Mouse (Mus musculus): ENCODE results near the gene Tspan33. TPM values are rescaled to one million over a fixed set of nuclear protein-coding genes. Genes with fewer than 3 reads are reported as not detected.

The Tspan33 gene
- polyA plus RNA-seq, 1 experiment from 2014 or later: 184 TPM

DNA sequence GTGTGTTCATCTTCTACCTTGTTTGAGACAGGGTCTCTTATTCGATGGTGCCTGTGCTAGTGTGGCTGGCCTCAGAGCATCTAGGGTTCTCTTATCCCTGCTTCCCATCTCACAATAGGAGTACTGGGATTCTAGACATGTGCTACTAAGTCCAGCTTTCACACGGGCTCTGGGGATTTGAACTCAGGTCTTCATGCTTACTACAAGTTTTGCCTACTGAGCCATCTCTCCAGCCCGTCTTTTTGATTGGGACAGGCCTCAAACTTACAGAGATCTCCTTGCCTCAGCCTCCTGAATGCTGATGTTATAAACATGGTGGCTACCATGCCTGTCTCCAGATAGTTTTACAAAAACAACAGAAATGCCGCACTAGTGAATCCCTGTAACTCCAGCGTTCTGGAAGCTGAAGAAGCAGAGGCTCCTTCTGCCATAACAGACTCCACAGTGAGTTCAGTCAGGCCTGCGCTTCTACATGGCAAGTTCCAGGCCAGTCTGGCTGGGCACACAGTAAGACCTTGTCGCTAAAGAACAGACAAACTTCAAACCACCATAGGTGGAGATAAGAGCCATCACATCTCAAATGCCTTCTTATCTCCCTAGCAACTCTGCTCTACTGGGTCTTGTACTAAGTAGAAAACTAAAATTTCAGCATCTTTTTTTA lies 5.2 kb downstream of the Tspan33 start:
- Histone ChIP-seq H3K27me3 (no peaks in the 10 kb centered on the region), H3K36me3 (replicated peaks) (peaks cover 39% of the 10 kb centered on the region), H3K4me2 (peak overlapping the region; percentile 86), H3K4me1 (replicated peaks) (peaks cover 74% of the 10 kb centered on the region), H3K9me3 (replicated peaks) (no peaks in the 10 kb centered on the region), H3K9ac (peak overlapping the region; percentile 68), H3K4me3 (replicated peaks) (peak overlapping the region; percentile 96), H3K27ac (replicated peaks) (peak overlapping the region; percentile 96)
- ATAC-seq (ENCODE audit: insufficient read depth): peak; percentile 46
- 30% methylated on average over 7 of the region's 7 CpGs for WGBS (ENCODE audit: insufficient replicate concordance)

DNA sequence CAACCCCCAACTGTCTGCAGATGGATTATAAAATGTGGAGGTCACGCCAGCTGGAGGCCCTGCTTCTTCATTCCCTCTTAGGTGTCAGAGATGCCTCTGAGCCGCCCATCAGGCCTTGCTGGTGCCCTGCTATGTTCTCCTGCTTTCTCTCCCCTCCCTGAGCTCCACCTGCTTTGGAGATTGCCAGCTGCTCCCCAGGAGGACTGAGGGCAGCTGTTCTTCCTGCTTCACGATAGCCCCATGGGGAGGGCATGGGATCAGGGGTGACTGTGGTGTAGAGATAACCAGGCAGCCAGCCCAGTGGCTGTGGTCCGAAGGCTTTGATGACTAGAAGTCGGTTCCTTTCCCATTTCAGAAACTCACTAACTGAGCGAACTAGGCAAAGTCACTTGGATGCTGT lies 7.0 kb downstream of the Tspan33 start:
- 18% methylated on average over 6 of the region's 6 CpGs for WGBS (ENCODE audit: insufficient replicate concordance)
- peaks cover 57% of the 10 kb centered on the region for H3K36me3 ChIP-seq (replicated peaks)
- H3K9me3 ChIP-seq (replicated peaks): no peaks in the 10 kb centered on the region
- peaks cover 86% of the 10 kb centered on the region for H3K4me1 ChIP-seq (replicated peaks)
- peak; percentile 84 for ATAC-seq (ENCODE audit: insufficient read depth)
- peak overlapping the region; percentile 75 for H3K4me2 ChIP-seq
- peak overlapping the region; percentile 50 for H3K4me3 ChIP-seq (replicated peaks)
- H3K9ac ChIP-seq: peak overlapping the region; percentile 72
- H3K27me3 ChIP-seq: no peaks in the 10 kb centered on the region
- peak overlapping the region; percentile 99 for H3K27ac ChIP-seq (replicated peaks)

DNA sequence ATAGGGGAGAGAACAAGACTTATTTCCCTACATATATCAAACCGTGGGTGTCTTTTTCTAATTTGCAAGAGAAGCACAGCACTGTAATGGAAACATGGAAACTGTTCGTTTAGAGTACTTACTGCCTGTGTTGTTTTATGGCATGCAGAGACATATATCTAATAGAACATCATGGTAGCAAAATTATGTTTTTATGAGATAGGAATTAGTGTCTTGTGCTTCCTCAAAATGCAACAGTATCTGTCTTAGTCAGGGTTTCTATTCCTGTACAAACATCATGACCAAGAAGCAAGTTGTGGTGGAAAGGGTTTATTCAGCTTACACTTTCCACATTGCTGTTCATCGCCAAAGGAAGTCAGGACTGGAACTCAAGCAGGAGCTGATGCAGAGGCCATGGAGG lies 8.1 kb downstream of the Tspan33 start:
- Histone ChIP-seq H3K27ac (replicated peaks) (peak overlapping the region; percentile 99), H3K4me3 (replicated peaks) (peak overlapping the region; percentile 50), H3K27me3 (no peaks in the 10 kb centered on the region), H3K4me1 (replicated peaks) (peaks cover 90% of the 10 kb centered on the region), H3K9me3 (replicated peaks) (no peaks in the 10 kb centered on the region), H3K4me2 (peak overlapping the region; percentile 75), H3K36me3 (replicated peaks) (peaks cover 68% of the 10 kb centered on the region), H3K9ac (peak overlapping the region; percentile 72)
- no peak for ATAC-seq (ENCODE audit: insufficient read depth)
- WGBS (ENCODE audit: insufficient replicate concordance): 35% methylated on average over 3 of the region's 3 CpGs

DNA sequence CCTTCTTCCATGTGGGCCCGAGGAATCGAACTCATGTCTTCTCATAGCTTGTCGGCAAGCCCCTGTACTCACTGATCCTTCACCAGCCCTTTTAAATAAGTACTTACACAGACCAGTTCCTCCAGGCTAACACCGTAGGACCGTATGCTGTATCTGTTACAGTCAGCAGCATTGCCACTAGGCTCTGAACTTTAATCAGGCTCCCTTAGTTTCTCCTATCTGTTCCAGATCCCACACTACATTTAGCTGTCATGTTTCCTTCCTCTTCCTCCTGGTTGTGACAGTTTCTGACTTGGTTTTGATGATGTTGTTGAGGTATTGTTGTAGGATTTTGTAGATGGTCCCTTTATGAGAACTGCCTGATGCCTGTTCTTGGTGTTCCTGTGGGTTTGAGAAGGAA lies 10.1 kb downstream of the Tspan33 start:
- peak overlapping the region; percentile 0; the same call in 1 of the 2 replicates for H3K4me3 ChIP-seq (replicated peaks)
- H3K36me3 ChIP-seq (replicated peaks): peaks cover 75% of the 10 kb centered on the region
- peak overlapping the region; percentile 32 for H3K4me2 ChIP-seq
- H3K9ac ChIP-seq: 0 out of 2 replicates have a peak overlapping the region, but pooled peaks have one; percentile 12
- WGBS (ENCODE audit: insufficient replicate concordance): 40% methylated on average over 5 of the region's 5 CpGs
- peak overlapping the region; percentile 99 for H3K27ac ChIP-seq (replicated peaks)
- peaks cover 86% of the 10 kb centered on the region for H3K4me1 ChIP-seq (replicated peaks)
- H3K27me3 ChIP-seq: no peaks in the 10 kb centered on the region
- H3K9me3 ChIP-seq (replicated peaks): no peaks in the 10 kb centered on the region
- ATAC-seq (ENCODE audit: insufficient read depth): no peak

DNA sequence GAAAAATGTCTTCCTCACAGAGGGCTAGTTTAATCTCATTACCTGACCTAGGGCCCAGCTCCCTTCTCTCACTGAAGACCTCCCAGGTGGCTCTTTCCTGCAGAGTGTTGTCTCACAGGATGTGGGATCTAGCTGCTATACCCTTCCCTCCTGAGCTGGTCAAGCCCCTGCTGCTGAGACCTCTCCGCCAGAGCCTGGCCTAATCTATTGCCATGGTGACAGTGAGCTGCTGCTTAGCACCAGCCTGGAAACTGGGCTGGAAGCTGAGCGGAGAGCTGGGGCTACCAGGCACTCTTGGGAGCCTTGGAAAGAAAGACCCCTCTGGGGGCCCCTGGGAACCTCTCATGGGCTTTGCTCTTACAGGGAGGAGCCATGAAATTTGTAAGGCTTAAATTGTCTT lies 13.9 kb downstream of the Tspan33 start:
- Histone ChIP-seq H3K36me3 (replicated peaks) (peaks cover 97% of the 10 kb centered on the region), H3K4me3 (replicated peaks) (no peak overlapping the region), H3K27me3 (no peaks in the 10 kb centered on the region), H3K9ac (no peak overlapping the region), H3K4me2 (no peak overlapping the region), H3K4me1 (replicated peaks) (peaks cover 66% of the 10 kb centered on the region), H3K9me3 (replicated peaks) (no peaks in the 10 kb centered on the region), H3K27ac (replicated peaks) (no peak overlapping the region)
- 87% methylated on average over 2 of the region's 2 CpGs for WGBS (ENCODE audit: insufficient replicate concordance)
- ATAC-seq (ENCODE audit: insufficient read depth): no peak

DNA sequence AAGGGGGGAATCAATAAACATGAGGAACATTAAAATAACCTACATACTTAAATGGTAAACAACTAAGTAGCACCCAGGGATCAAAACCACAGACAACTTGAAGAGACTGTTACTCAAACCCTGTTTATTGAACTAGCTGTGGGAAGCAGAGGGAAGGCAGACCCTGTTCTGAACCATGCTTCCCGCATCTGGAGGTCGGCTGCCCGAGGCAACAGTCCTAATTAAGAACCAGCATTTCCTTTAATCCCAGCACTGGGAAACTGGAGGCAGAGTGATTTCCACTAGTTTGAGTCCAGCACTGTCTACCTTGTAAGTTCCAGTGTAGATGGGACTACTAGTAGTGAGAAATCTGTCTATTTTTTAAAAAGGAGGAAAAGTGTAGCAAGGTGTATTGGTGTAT lies 17.3 kb downstream of the Tspan33 start:
- 77% methylated on average over 3 of the region's 3 CpGs for WGBS (ENCODE audit: insufficient replicate concordance)
- H3K9ac ChIP-seq: no peak overlapping the region
- peaks cover 98% of the 10 kb centered on the region for H3K36me3 ChIP-seq (replicated peaks)
- H3K27ac ChIP-seq (replicated peaks): no peak overlapping the region
- H3K4me3 ChIP-seq (replicated peaks): no peak overlapping the region
- H3K4me2 ChIP-seq: no peak overlapping the region
- no peaks in the 10 kb centered on the region for H3K27me3 ChIP-seq
- ATAC-seq (ENCODE audit: insufficient read depth): no peak
- H3K4me1 ChIP-seq (replicated peaks): peaks cover 33% of the 10 kb centered on the region
- H3K9me3 ChIP-seq (replicated peaks): no peaks in the 10 kb centered on the region

DNA sequence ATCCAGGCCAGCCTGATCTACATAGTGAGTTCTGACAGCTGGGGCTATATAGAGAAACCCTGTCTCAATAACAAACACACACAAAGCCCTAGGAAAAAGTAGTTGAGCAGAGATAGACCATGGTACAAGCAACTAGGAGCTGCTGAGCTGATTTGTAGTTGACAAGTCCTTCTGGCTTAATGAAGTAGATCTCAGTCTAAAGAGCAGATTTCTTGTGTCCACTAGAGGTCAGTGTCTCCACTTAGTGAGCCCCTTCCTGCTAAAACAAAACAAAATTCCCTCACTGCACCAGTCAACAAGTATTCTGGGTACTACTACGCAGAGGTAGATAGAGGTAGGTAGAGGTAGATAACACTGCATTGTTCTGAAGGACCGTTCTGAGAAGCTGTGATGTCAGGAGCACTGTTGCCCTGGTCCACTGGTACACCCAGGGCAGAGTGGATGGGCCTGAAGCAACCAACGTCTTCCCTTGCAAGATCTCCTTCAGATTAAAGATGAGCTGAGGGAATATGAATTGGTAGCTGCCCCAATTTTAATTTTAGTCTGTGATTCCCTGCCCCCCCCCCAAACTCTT lies 18.1 kb downstream of the Tspan33 start:
- Histone ChIP-seq H3K27me3 (no peaks in the 10 kb centered on the region), H3K27ac (replicated peaks) (0 out of 2 replicates have a peak overlapping the region, but pooled peaks have one; percentile 42), H3K4me1 (replicated peaks) (peaks cover 27% of the 10 kb centered on the region), H3K36me3 (replicated peaks) (peaks cover 98% of the 10 kb centered on the region), H3K4me2 (no peak overlapping the region), H3K9me3 (replicated peaks) (no peaks in the 10 kb centered on the region), H3K4me3 (replicated peaks) (no peak overlapping the region), H3K9ac (no peak overlapping the region)
- WGBS (ENCODE audit: insufficient replicate concordance): 47% methylated on average over 3 of the region's 3 CpGs
- no peak for ATAC-seq (ENCODE audit: insufficient read depth)

- Histone ChIP-seq H3K4me1 (replicated peaks) (peaks cover 9% of the 10 kb centered on the region), H3K4me3 (replicated peaks) (no peak overlapping the region), H3K9me3 (replicated peaks) (no peaks in the 10 kb centered on the region), H3K36me3 (replicated peaks) (peaks cover 89% of the 10 kb centered on the region), H3K9ac (no peak overlapping the region), H3K27ac (replicated peaks) (no peak overlapping the region), H3K4me2 (no peak overlapping the region), H3K27me3 (no peaks in the 10 kb centered on the region)
- ATAC-seq (ENCODE audit: insufficient read depth): no peak
- WGBS (ENCODE audit: insufficient replicate concordance): 67% methylated on average over 10 of the region's 10 CpGs
Observed at GRCm38 (mm10) chr6:29716624-29717365, 22.8 kb downstream of the Tspan33 start.

GRCm38 (mm10) chr6:29717541-29717940 lies 23.5 kb downstream of the Tspan33 start:
- H3K27ac ChIP-seq (replicated peaks): no peak overlapping the region
- no peak overlapping the region for H3K4me2 ChIP-seq
- peaks cover 81% of the 10 kb centered on the region for H3K36me3 ChIP-seq (replicated peaks)
- no peak overlapping the region for H3K4me3 ChIP-seq (replicated peaks)
- no peaks in the 10 kb centered on the region for H3K27me3 ChIP-seq
- H3K4me1 ChIP-seq (replicated peaks): peaks cover 9% of the 10 kb centered on the region
- WGBS (ENCODE audit: insufficient replicate concordance): 78% methylated on average over 10 of the region's 10 CpGs
- no peak overlapping the region for H3K9ac ChIP-seq
- ATAC-seq (ENCODE audit: insufficient read depth): no peak
- H3K9me3 ChIP-seq (replicated peaks): no peaks in the 10 kb centered on the region

DNA sequence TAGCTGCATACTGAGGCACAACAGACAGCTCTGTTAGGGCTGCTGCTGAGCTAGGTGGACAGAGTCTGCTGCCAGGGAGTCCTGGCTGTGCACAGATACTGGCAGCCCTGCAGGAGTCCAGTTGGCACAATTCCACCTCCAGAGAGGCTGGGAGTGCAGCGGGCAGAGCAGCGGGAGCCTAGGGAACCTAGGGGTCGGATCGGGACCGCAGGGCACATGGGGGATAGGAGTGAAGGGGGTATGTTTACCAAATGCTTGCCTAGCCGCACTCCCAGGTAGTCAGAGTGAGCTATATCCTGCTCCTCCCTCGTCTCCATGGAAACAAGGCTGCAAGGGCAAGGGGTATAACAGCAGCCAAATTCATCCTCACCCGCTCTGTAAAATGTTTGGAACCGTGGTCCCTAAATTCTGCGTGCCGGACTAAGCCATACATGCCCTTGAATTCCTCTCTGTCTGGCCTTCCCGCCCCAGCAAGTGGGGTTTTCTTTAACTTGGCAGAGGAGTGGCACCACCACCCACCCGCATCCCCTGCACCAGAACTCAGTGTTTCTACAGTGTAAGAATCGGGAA lies 24.0 kb downstream of the Tspan33 start:
- Histone ChIP-seq H3K9ac (no peak overlapping the region), H3K4me2 (no peak overlapping the region), H3K4me3 (replicated peaks) (no peak overlapping the region), H3K27me3 (no peaks in the 10 kb centered on the region), H3K4me1 (replicated peaks) (peaks cover 9% of the 10 kb centered on the region), H3K27ac (replicated peaks) (no peak overlapping the region), H3K36me3 (replicated peaks) (peaks cover 76% of the 10 kb centered on the region), H3K9me3 (replicated peaks) (no peaks in the 10 kb centered on the region)
- ATAC-seq (ENCODE audit: insufficient read depth): no peak
- WGBS (ENCODE audit: insufficient replicate concordance): 62% methylated on average over 14 of the region's 14 CpGs

GRCm38 (mm10) chr6:29718894-29719329 lies 24.9 kb downstream of the Tspan33 start:
- Histone ChIP-seq H3K4me3 (replicated peaks) (no peak overlapping the region), H3K4me1 (replicated peaks) (peaks cover 9% of the 10 kb centered on the region), H3K27ac (replicated peaks) (0 out of 2 replicates have a peak overlapping the region, but pooled peaks have one; percentile 31), H3K9ac (no peak overlapping the region), H3K36me3 (replicated peaks) (peaks cover 69% of the 10 kb centered on the region), H3K9me3 (replicated peaks) (no peaks in the 10 kb centered on the region), H3K27me3 (no peaks in the 10 kb centered on the region), H3K4me2 (peak overlapping the region; percentile 45)
- 27% methylated on average over 15 of the region's 15 CpGs for WGBS (ENCODE audit: insufficient replicate concordance)
- no peak for ATAC-seq (ENCODE audit: insufficient read depth)
